Mouse (Mus musculus) liver, adult 2 months (tissue): ENCODE measurements at regions not wholly inside any gene's neighbourhood (a gene's known extent, or its start where the extent isn't known, plus 50 kb on each side); places are given as distances from the start of the nearest gene placed in this dataset.

Experiments used
- DNase-seq: peaks from one replicate; pipeline ENCODE4 v3.0.0-alpha.2; 2011; ENCODE audit warnings: low read depth, low spot score; ENCODE audit errors: extremely low read depth
- H3K27ac ChIP-seq: fragments of 200-500 bp; replicated peaks from 2 replicates; pipeline ENCODE4 v1.5.1; 2012; ENCODE audit warnings: low read depth, mild to moderate bottlenecking, control low read depth, inconsistent platforms, low read length; ENCODE audit not compliant: insufficient read depth
- H3K27me3 ChIP-seq: fragments of 200-500 bp; 2 replicates; pipeline ENCODE4 v1.6.1; 2012; ENCODE audit warnings: mild to moderate bottlenecking, moderate library complexity, low read length, inconsistent platforms; ENCODE audit not compliant: control insufficient read depth, insufficient read depth
- H3K36me3 ChIP-seq: fragments of 200-500 bp; 2 replicates; pipeline ENCODE4 v1.6.1; 2012; ENCODE audit warnings: low read length, inconsistent platforms; ENCODE audit not compliant: control insufficient read depth, insufficient read depth
- H3K4me1 ChIP-seq: fragments of 200-500 bp; 2 replicates; pipeline ENCODE4 v1.6.1; 2011; ENCODE audit warnings: low read length; ENCODE audit not compliant: control insufficient read depth, insufficient read depth
- H3K4me3 ChIP-seq: fragments of 200-500 bp; 2 replicates; pipeline ENCODE4 v1.5.1; 2011; ENCODE audit warnings: low read depth, mild to moderate bottlenecking, control low read depth, low read length, moderate library complexity; ENCODE audit not compliant: insufficient read depth
- H3K79me2 ChIP-seq: fragments of 200-500 bp; 2 replicates; pipeline ENCODE4 v1.6.1; 2012; ENCODE audit warnings: inconsistent platforms, mild to moderate bottlenecking, low read length, moderate library complexity; ENCODE audit not compliant: control insufficient read depth, insufficient read depth
- H3K9ac ChIP-seq: fragments of 200-500 bp; 2 replicates; pipeline ENCODE4 v1.6.1; 2012; ENCODE audit warnings: low read depth, mild to moderate bottlenecking, control low read depth, inconsistent platforms, low read length
- CTCF ChIP-seq: fragments of 200-500 bp; IDR thresholded peaks from 2 replicates; pipeline ENCODE4 v1.5.1; 2011; ENCODE audit warnings: low read depth, low read length, control low read depth
- POLR2A ChIP-seq: fragments of 200-500 bp; IDR thresholded peaks from 2 replicates; pipeline ENCODE4 v1.6.1; 2011; ENCODE audit warnings: low read length, control low read depth; ENCODE audit not compliant: insufficient read depth; ENCODE audit errors: extremely low read depth
- WGBS: fragments of 180-500 bp; shearing (Covaris S2); methylation state at CpG from one replicate; pipeline ENCODE4 v1.1.7; 2018; 5-methylcytosine and 5-hydroxymethylcytosine counted together

- Histone ChIP-seq H3K36me3 (no peaks in the 10 kb centered on the region), H3K27me3 (no peaks in the 10 kb centered on the region), H3K4me3 (no peak overlapping the region), H3K79me2 (no peaks in the 10 kb centered on the region), H3K4me1 (no peaks in the 10 kb centered on the region), H3K27ac (no peak overlapping the region), H3K9ac (no peak overlapping the region)
- 76% methylated on average over 4 of the region's 4 CpGs for WGBS
- no peak for DNase-seq
- no peak for TF ChIP-seq CTCF
- TF ChIP-seq POLR2A = no peak
These were observed 611.8 kb downstream of the Efna5 start for GRCm38 (mm10) chr17:62269279-62269678.

GRCm38 (mm10) chr17:62253448-62253847 is 627.7 kb downstream of the Efna5 start:
- Histone ChIP-seq H3K27ac (no peak overlapping the region), H3K9ac (no peak overlapping the region), H3K4me3 (no peak overlapping the region), H3K79me2 (no peaks in the 10 kb centered on the region), H3K36me3 (no peaks in the 10 kb centered on the region), H3K27me3 (no peaks in the 10 kb centered on the region), H3K4me1 (no peaks in the 10 kb centered on the region)
- TF ChIP-seq CTCF (no peak), POLR2A (no peak)
- no peak for DNase-seq
- 45% methylated on average over 3 of the region's 3 CpGs for WGBS

- 41% methylated on average over 3 of the region's 3 CpGs for WGBS
- Histone ChIP-seq H3K79me2 (no peaks in the 10 kb centered on the region), H3K27me3 (no peaks in the 10 kb centered on the region), H3K27ac (no peak overlapping the region), H3K4me3 (no peak overlapping the region), H3K36me3 (no peaks in the 10 kb centered on the region), H3K9ac (no peak overlapping the region), H3K4me1 (no peaks in the 10 kb centered on the region)
- no peak for DNase-seq
- TF ChIP-seq POLR2A (no peak), CTCF (no peak)
These were observed 633.1 kb downstream of the Efna5 start for GRCm38 (mm10) chr17:62248011-62248410.

- 55% methylated on average over 4 of the region's 4 CpGs for WGBS
- H3K4me1 ChIP-seq = no peaks in the 10 kb centered on the region
These were observed 634.5 kb downstream of the Efna5 start for GRCm38 (mm10) chr17:62246650-62247049.

GRCm38 (mm10) chr17:62230939-62231338 is 650.2 kb downstream of the Efna5 start:
- TF ChIP-seq POLR2A (no peak), CTCF (no peak)
- no peak for DNase-seq
- Histone ChIP-seq H3K9ac (no peak overlapping the region), H3K4me1 (no peaks in the 10 kb centered on the region), H3K36me3 (no peaks in the 10 kb centered on the region), H3K79me2 (no peaks in the 10 kb centered on the region), H3K4me3 (no peak overlapping the region), H3K27ac (no peak overlapping the region), H3K27me3 (no peaks in the 10 kb centered on the region)

More at GRCm38 (mm10) chr17:62246650-62247049, 634.5 kb downstream of the Efna5 start:
- no peaks in the 10 kb centered on the region for H3K79me2 ChIP-seq
- H3K4me3 ChIP-seq = no peak overlapping the region
- no peaks in the 10 kb centered on the region for H3K27me3 ChIP-seq
- no peak overlapping the region for H3K27ac ChIP-seq
- no peaks in the 10 kb centered on the region for H3K36me3 ChIP-seq
- DNase-seq = no peak
- no peak overlapping the region for H3K9ac ChIP-seq
- TF ChIP-seq CTCF (no peak), POLR2A (no peak)

- Histone ChIP-seq H3K36me3 (no peaks in the 10 kb centered on the region), H3K4me1 (no peaks in the 10 kb centered on the region), H3K79me2 (no peaks in the 10 kb centered on the region), H3K27me3 (no peaks in the 10 kb centered on the region), H3K9ac (no peak overlapping the region), H3K27ac (no peak overlapping the region), H3K4me3 (no peak overlapping the region)
- WGBS = 85% methylated on average over 9 of the region's 9 CpGs
- no peak for DNase-seq
- no peak for TF ChIP-seq POLR2A
- TF ChIP-seq CTCF = no peak
These were observed 670.6 kb downstream of the Efna5 start for GRCm38 (mm10) chr17:62210441-62211025.
